In the genomic region with DNA sequence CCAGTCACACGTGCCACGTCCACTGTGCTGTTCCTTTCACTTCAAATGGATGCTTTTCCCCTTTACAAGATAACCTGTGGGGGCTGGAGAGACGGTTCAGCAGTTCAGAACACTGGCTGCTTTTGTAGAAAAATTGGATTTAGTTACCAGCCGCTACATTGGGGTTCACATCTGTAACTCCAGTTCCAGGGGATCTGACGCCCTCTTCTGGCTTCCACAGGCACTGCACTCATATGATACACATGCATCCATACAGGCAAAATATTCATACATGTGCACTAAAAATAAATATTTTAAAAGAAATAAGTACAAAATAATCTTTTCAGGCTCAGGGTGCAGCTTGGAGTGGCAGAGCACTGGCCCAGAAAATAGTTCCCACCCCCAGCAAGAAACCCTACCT, we compare ENCODE assay signal across 18 mouse cellular contexts. TPM values are rescaled to one million over a fixed set of nuclear protein-coding genes. Genes with fewer than 3 reads are reported as not detected.
A peak's percentile ranks its signal among the peaks of the same experiment; 100 is the strongest.
DNase-seq lines count a peak whose midpoint lies in the region; ATAC-seq and TF ChIP-seq lines count a peak whose summit lies in the region.
"Had no signal": no experiment of that assay in that cellular context is flagged by ENCODE, and none has a peak within 500 bp of the region (broad histone marks: within the 10 kb centered on the region; RNA-seq: fewer than 3 reads in every experiment).

No protein-coding gene starts in this region.

- no peak overlapping the region for H3K4me3 ChIP-seq in gastrocnemius, adult 2 months
- H3K4me3 ChIP-seq in liver, embryonic 14.5 days (ENCODE audit: insufficient read depth in 1 of 2, low read depth in 2 of 2, low read length in 2 of 2) = no peak overlapping the region
- H3K4me3 ChIP-seq in liver, embryonic 12.5 days = no peak overlapping the region
- H3K4me3 ChIP-seq: limb, embryonic 13.5 days; megakaryocyte, embryonic 14.5 days; neural tube, embryonic 12.5 days had no signal

- no peaks in the 10 kb centered on the region for H3K9me3 ChIP-seq in liver, embryonic 14.5 days (ENCODE audit: control insufficient read depth, low read length)
- no peaks in the 10 kb centered on the region for H3K9me3 ChIP-seq in liver, embryonic 12.5 days (replicated peaks)
- H3K9me3 ChIP-seq: limb, embryonic 13.5 days; megakaryocyte, embryonic 14.5 days; neural tube, embryonic 12.5 days had no signal

- no peak for DNase-seq in gastrocnemius, adult 2 months
- no peak for DNase-seq in gastrocnemius, adult 8-10 months (ENCODE audit: low spot score in 2 of 2)
- no peak for DNase-seq in liver, embryonic 14.5 days (ENCODE audit: low read depth in 3 of 3, low spot score in 3 of 3)
- peak; percentile 7 for DNase-seq in A20 (ENCODE audit: low read depth, low spot score)
- no peak for DNase-seq in brain, embryonic 14.5 days (ENCODE audit: low read depth)
- DNase-seq in thymus, postnatal 0 days (ENCODE audit: low spot score) = no peak
- DNase-seq in T-cell, adult 2 months (ENCODE audit: low spot score) = no peak
- DNase-seq: adrenal gland, postnatal 36 days; cerebellum, postnatal 10 days; forebrain, postnatal 0 days; heart, adult 11 months; kidney, postnatal 10 days had no signal

- no peak for TF ChIP-seq POLR2A in brain, embryonic 14.5 days (IDR thresholded peaks at IDR 0.05; ENCODE audit: borderline replicate concordance, extremely low read depth, insufficient read depth, insufficient read length, poor library complexity, severe bottlenecking)

- no peak for ATAC-seq in liver, embryonic 14.5 days (ENCODE audit: insufficient read depth)
- no peak for ATAC-seq in liver, embryonic 12.5 days
- ATAC-seq: forebrain, postnatal 0 days; intestine, embryonic 16.5 days; Patski had no signal

- H3K4me1 ChIP-seq in liver, embryonic 14.5 days (replicated peaks; ENCODE audit: control insufficient read depth in 2 of 2, insufficient read depth in 2 of 2, low read length in 1 of 2) = 0 out of 4 replicates have a peak, but pooled peaks cover 0 to 2% of the 10 kb centered on the region in 2 experiments
- H3K4me1 ChIP-seq in liver, embryonic 12.5 days = peaks cover 6% of the 10 kb centered on the region; the same call in 1 of the 2 replicates

- intact Hi-C loops in gastrocnemius, adult 2 months (cut with DNase I) = no loop called here

- H3K36me3 ChIP-seq in liver, embryonic 14.5 days (replicated peaks; ENCODE audit: control insufficient read depth, insufficient read depth, low read depth) = no peaks in the 10 kb centered on the region
- H3K36me3 ChIP-seq in liver, embryonic 12.5 days = no peaks in the 10 kb centered on the region
- H3K36me3 ChIP-seq: limb, embryonic 13.5 days; neural tube, embryonic 12.5 days had no signal

- no peak overlapping the region for H3K27ac ChIP-seq in gastrocnemius, adult 2 months
- no peak overlapping the region for H3K27ac ChIP-seq in liver, embryonic 14.5 days
- no peak overlapping the region for H3K27ac ChIP-seq in liver, embryonic 12.5 days
- H3K27ac ChIP-seq: limb, embryonic 13.5 days; neural tube, embryonic 12.5 days had no signal

- peak; percentile 9; the same call in 1 of the 2 replicates for TF ChIP-seq CTCF in gastrocnemius, adult 2 months (IDR thresholded peaks at IDR 0.05)
- TF ChIP-seq CTCF in liver, embryonic 14.5 days (IDR thresholded peaks at IDR 0.05; ENCODE audit: low read depth) = peak; percentile 37; the same call in 1 of the 2 replicates
- peak; percentile 12; the same call in 1 of the 2 replicates for TF ChIP-seq CTCF in brain, embryonic 14.5 days (IDR thresholded peaks at IDR 0.05; ENCODE audit: borderline replicate concordance, extremely low read depth, insufficient read depth, insufficient read length)

- no peak for TF ChIP-seq EP300 in liver, embryonic 14.5 days (IDR thresholded peaks at IDR 0.05; ENCODE audit: low read depth)

- H3K9ac ChIP-seq in liver, embryonic 14.5 days (replicated peaks) = no peak overlapping the region
- H3K9ac ChIP-seq in liver, embryonic 12.5 days = no peak overlapping the region
- H3K9ac ChIP-seq: forebrain, postnatal 0 days; limb, embryonic 13.5 days; neural tube, embryonic 12.5 days had no signal

- H3K27me3 ChIP-seq in liver, embryonic 14.5 days (ENCODE audit: control insufficient read depth, insufficient read depth, low read length) = no peaks in the 10 kb centered on the region
- no peaks in the 10 kb centered on the region for H3K27me3 ChIP-seq in liver, embryonic 12.5 days (replicated peaks)

- H3K4me2 ChIP-seq in liver, embryonic 14.5 days (ENCODE audit: low read depth) = no peak overlapping the region
- H3K4me2 ChIP-seq in liver, embryonic 12.5 days = no peak overlapping the region
- H3K4me2 ChIP-seq: limb, embryonic 13.5 days; neural tube, embryonic 12.5 days had no signal

- WGBS in liver, embryonic 14.5 days (ENCODE audit: insufficient replicate concordance) = 59% methylated on average over 5 of the region's 5 CpGs
- WGBS in liver, embryonic 12.5 days (ENCODE audit: insufficient replicate concordance) = 60% methylated on average over 5 of the region's 5 CpGs

RNA-seq across cellular contexts. Expression of gene Gtf3c4, which starts 45.5 kb away (rescaled TPM):
- total RNA-seq in gastrocnemius, adult 2 months (2021) = 10 to 100 TPM; 13.4 to 13.5 TPM
- total RNA-seq in gastrocnemius, adult 8-10 months (2022) = 10 to 100 TPM; 12.3 to 14.7 (median 13.7) TPM
- 3.1 and 4.2 TPM in 2 replicates for polyA plus RNA-seq in liver, embryonic 14.5 days (2012; rRNA removed)
- polyA plus RNA-seq in liver, embryonic 14.5 days (2014; fragmentation: Nextera tagmentation; extraction: Ambion mirVana) = 5.6 and 6.1 TPM in 2 replicates
- 13.2 TPM in 2 replicates for polyA plus RNA-seq in liver, embryonic 12.5 days (2016; fragmentation: Nextera tagmentation; extraction: Ambion mirVana)
- polyA plus RNA-seq in brain, embryonic 14.5 days (2012; rRNA removed) = 20.2 and 30.9 TPM in 2 replicates
- 7.0 and 7.8 TPM in 2 replicates for polyA plus RNA-seq in thymus, postnatal 0 days (2015; fragmentation: Nextera tagmentation; extraction: Ambion mirVana)

RNA-seq across cellular contexts. Expression of gene Ddx31, which starts 45.6 kb away (rescaled TPM):
- total RNA-seq in gastrocnemius, adult 2 months (2021) = 1 to 10 TPM; 4.8 to 5.0 TPM
- total RNA-seq in gastrocnemius, adult 8-10 months (2022) = 1 to 10 TPM; 3.8 to 6.7 (median 5.5) TPM
- polyA plus RNA-seq in liver, embryonic 14.5 days (2012; rRNA removed) = 2.6 and 3.5 TPM in 2 replicates
- 5.0 and 5.7 TPM in 2 replicates for polyA plus RNA-seq in liver, embryonic 14.5 days (2014; fragmentation: Nextera tagmentation; extraction: Ambion mirVana)
- polyA plus RNA-seq in liver, embryonic 12.5 days (2016; fragmentation: Nextera tagmentation; extraction: Ambion mirVana) = 11.8 and 11.9 TPM in 2 replicates
- polyA plus RNA-seq in brain, embryonic 14.5 days (2012; rRNA removed) = 13.0 and 14.6 TPM in 2 replicates
- polyA plus RNA-seq in thymus, postnatal 0 days (2015; fragmentation: Nextera tagmentation; extraction: Ambion mirVana) = 15.7 and 17.5 TPM in 2 replicates
